Mouse (Mus musculus): ENCODE measurements around the gene Olfr1389. TPM values are rescaled to one million over a fixed set of nuclear protein-coding genes. Genes with fewer than 3 reads are reported as not detected.

Gene Olfr1389
- polyA plus RNA-seq, 1 experiment from 2014 or later = not detected

Other genes starting within 250 kb of the Olfr1389 start
- gene Btnl9, start 235.9 kb upstream of the Olfr1389 start, polyA plus RNA-seq (2016; fragmentation: Nextera tagmentation; extraction: Ambion mirVana) = 0.33 and 0.87 TPM in 2 replicates
- 50.4 and 58.5 TPM in 2 replicates for gene Zfp62, start 219.8 kb upstream of the Olfr1389 start, polyA plus RNA-seq (2016; fragmentation: Nextera tagmentation; extraction: Ambion mirVana)
- 46.0 and 49.1 TPM in 2 replicates for gene Mgat1, start 178.9 kb upstream of the Olfr1389 start, polyA plus RNA-seq (2016; fragmentation: Nextera tagmentation; extraction: Ambion mirVana)
- not detected in 2 replicates for gene Olfr1393, start 144.8 kb upstream of the Olfr1389 start, polyA plus RNA-seq (2016; fragmentation: Nextera tagmentation; extraction: Ambion mirVana)
- gene Olfr1392, start 137.8 kb upstream of the Olfr1389 start, polyA plus RNA-seq (2016; fragmentation: Nextera tagmentation; extraction: Ambion mirVana) = 0.09 TPM in 1 of 2 replicates, not detected in the other
- not detected in 2 replicates for gene Olfr10, start 118.3 kb upstream of the Olfr1389 start, polyA plus RNA-seq (2016; fragmentation: Nextera tagmentation; extraction: Ambion mirVana)
- not detected in 2 replicates for gene Olfr1391, start 100.3 kb upstream of the Olfr1389 start, polyA plus RNA-seq (2016; fragmentation: Nextera tagmentation; extraction: Ambion mirVana)
- not detected in 2 replicates for gene Olfr1390, start 87.9 kb upstream of the Olfr1389 start, polyA plus RNA-seq (2016; fragmentation: Nextera tagmentation; extraction: Ambion mirVana)
- gene Olfr1388, start 13.6 kb downstream of the Olfr1389 start, polyA plus RNA-seq (2016; fragmentation: Nextera tagmentation; extraction: Ambion mirVana) = 0.11 and 0.13 TPM in 2 replicates
- not detected in 2 replicates for gene Olfr1387, start 32.3 kb downstream of the Olfr1389 start, polyA plus RNA-seq (2016; fragmentation: Nextera tagmentation; extraction: Ambion mirVana)
- not detected in 2 replicates for gene Olfr1386, start 42.0 kb downstream of the Olfr1389 start, polyA plus RNA-seq (2016; fragmentation: Nextera tagmentation; extraction: Ambion mirVana)
- gene Olfr1385, start 66.0 kb downstream of the Olfr1389 start, polyA plus RNA-seq (2016; fragmentation: Nextera tagmentation; extraction: Ambion mirVana) = not detected in 2 replicates
- gene Olfr1384, start 83.7 kb downstream of the Olfr1389 start, polyA plus RNA-seq (2016; fragmentation: Nextera tagmentation; extraction: Ambion mirVana) = not detected in 2 replicates
- gene Olfr1383, start 96.6 kb downstream of the Olfr1389 start, polyA plus RNA-seq (2016; fragmentation: Nextera tagmentation; extraction: Ambion mirVana) = not detected in 2 replicates
- gene Olfr1382, start 105.2 kb downstream of the Olfr1389 start, polyA plus RNA-seq (2016; fragmentation: Nextera tagmentation; extraction: Ambion mirVana) = not detected in 2 replicates
- gene Olfr1381, start 120.4 kb downstream of the Olfr1389 start, polyA plus RNA-seq (2016; fragmentation: Nextera tagmentation; extraction: Ambion mirVana) = not detected in 2 replicates
- gene Olfr1380, start 133.8 kb downstream of the Olfr1389 start, polyA plus RNA-seq (2016; fragmentation: Nextera tagmentation; extraction: Ambion mirVana) = not detected in 2 replicates
- 3.3 and 4.4 TPM in 2 replicates for gene Flt4, start 186.2 kb downstream of the Olfr1389 start, polyA plus RNA-seq (2016; fragmentation: Nextera tagmentation; extraction: Ambion mirVana)
- not detected in 2 replicates for gene Scgb3a1, start 240.5 kb downstream of the Olfr1389 start, polyA plus RNA-seq (2016; fragmentation: Nextera tagmentation; extraction: Ambion mirVana)